Mouse (Mus musculus): ENCODE results near the gene Slc44a5.

GRCm38 (mm10) chr3:153969451-153969850 is 3.8 kb upstream of the Slc44a5 start:
- TF ChIP-seq CTCF (IDR thresholded peaks at IDR 0.05; ENCODE audit: low read depth, low read length) (no peak), POLR2A (IDR thresholded peaks at IDR 0.05; ENCODE audit: extremely low read depth, insufficient read depth, low read length) (no peak)
